Mouse (Mus musculus) liver, postnatal 0 days (tissue): Measurements from ENCODE around the gene Grhl3. TPM values are rescaled to one million over a fixed set of nuclear protein-coding genes. Genes with fewer than 3 reads are reported as not detected.

Experiments used
- ATAC-seq: fragments of 200-750 bp; cut with Nextera tagmentation; 2 replicates; pipeline ENCODE4 v1.8.0; 2017; ENCODE audit warnings: mild to moderate bottlenecking, moderate library complexity
- DNase-seq: peaks from one replicate; pipeline ENCODE4 v3.0.0-alpha.2; 2016
- H3K27ac ChIP-seq: fragments of 300-500 bp; sonication (generic); 2 replicates; pipeline ENCODE4 v1.5.1; 2014; ENCODE audit warnings: antibody characterized with exemption, moderate library complexity, mild to moderate bottlenecking, low read depth
- H3K27me3 ChIP-seq: fragments of 300-500 bp; sonication (generic); 2 replicates; pipeline ENCODE4 v1.6.1; 2014; ENCODE audit warnings: low read length, control low read depth, mixed read lengths; ENCODE audit not compliant: insufficient read depth
- H3K36me3 ChIP-seq: fragments of 300-500 bp; sonication (generic); replicated peaks from 2 replicates; pipeline ENCODE4 v1.6.1; 2014; ENCODE audit warnings: mild to moderate bottlenecking, control low read depth, low read length, moderate library complexity, mixed read lengths; ENCODE audit not compliant: insufficient read depth
- H3K4me1 ChIP-seq: fragments of 300-500 bp; sonication (generic); 2 replicates; pipeline ENCODE4 v1.6.1; 2014; ENCODE audit warnings: antibody characterized with exemption, mild to moderate bottlenecking, control low read depth; ENCODE audit not compliant: insufficient read depth
- H3K4me2 ChIP-seq: fragments of 300-500 bp; sonication (generic); 2 replicates; pipeline ENCODE4 v1.6.1; 2014; ENCODE audit warnings: low read depth, mild to moderate bottlenecking, low read length, moderate library complexity, mixed read lengths
- H3K4me3 ChIP-seq: fragments of 300-500 bp; sonication (generic); 2 replicates; pipeline ENCODE4 v1.5.1; 2014; ENCODE audit warnings: low read depth, low read length
- H3K9ac ChIP-seq: fragments of 300-500 bp; sonication (generic); replicated peaks from 2 replicates; pipeline ENCODE4 v1.6.1; 2014; ENCODE audit warnings: mild to moderate bottlenecking, moderate library complexity
- H3K9me3 ChIP-seq: fragments of 300-500 bp; sonication (generic); 2 replicates; pipeline ENCODE4 v1.6.1; 2016; ENCODE audit warnings: mild to moderate bottlenecking, control low read depth, low read length, mixed read lengths
- CTCF ChIP-seq: sonication (generic); IDR thresholded peaks from 2 replicates; pipeline ENCODE4 v1.5.1; 2016; ENCODE audit warnings: antibody characterized with exemption, low read depth
- EP300 ChIP-seq: IDR thresholded peaks from 2 replicates; pipeline ENCODE4 v1.6.1; 2016; ENCODE audit warnings: antibody characterized with exemption, low read depth, mild to moderate bottlenecking
- WGBS: fragments of 180-500 bp; shearing (Covaris S2); extraction: QIAGEN DNeasy Blood & Tissue Kit; methylation state at CpG from one replicate; pipeline ENCODE4 v1.1.7; 2014; ENCODE audit not compliant: insufficient replicate concordance; 5-methylcytosine and 5-hydroxymethylcytosine counted together
- polyA plus RNA-seq: library from polyadenylated mRNA; unstranded; fragments of >200 nt; fragmentation: Nextera tagmentation; extraction: Ambion mirVana; gene quantifications from 2 replicates; pipeline ENCODE4 v1.2.1, GENCODE M21; 2015

Gene Grhl3
- polyA plus RNA-seq, 1 experiment from 2014 or later, result 0.46 TPM

DNA sequence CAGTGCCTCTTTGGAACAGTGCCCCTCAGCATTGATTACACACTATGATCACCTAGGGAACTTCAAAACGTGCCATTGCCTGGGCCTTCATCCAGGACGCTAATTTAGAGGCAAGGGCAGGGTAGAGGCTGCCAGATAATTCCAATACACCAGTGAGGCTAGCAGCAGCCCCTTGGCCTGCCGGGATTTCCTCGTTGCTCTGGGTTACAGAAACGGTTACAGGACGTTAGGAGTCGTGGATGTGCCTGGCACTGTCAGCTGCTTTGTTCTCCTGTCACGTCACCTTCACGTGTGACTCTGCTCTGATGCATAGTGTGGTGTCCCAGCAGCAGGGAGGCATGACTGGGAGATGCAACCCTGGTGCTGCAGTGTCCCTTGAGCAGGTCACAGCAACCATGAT is 33.4 kb downstream of the Grhl3 start:
- Histone ChIP-seq H3K4me2 (no peak overlapping the region), H3K27me3 (no peaks in the 10 kb centered on the region), H3K9me3 (no peaks in the 10 kb centered on the region), H3K4me1 (0 out of 2 replicates have a peak, but pooled peaks cover 4% of the 10 kb centered on the region), H3K27ac (no peak overlapping the region), H3K4me3 (no peak overlapping the region), H3K36me3 (no peaks in the 10 kb centered on the region), H3K9ac (no peak overlapping the region)
- WGBS, result 65% methylated on average over 9 of the region's 9 CpGs
- TF ChIP-seq CTCF, result no peak
- TF ChIP-seq EP300, result no peak
- no peak for ATAC-seq
- no peak for DNase-seq

DNA sequence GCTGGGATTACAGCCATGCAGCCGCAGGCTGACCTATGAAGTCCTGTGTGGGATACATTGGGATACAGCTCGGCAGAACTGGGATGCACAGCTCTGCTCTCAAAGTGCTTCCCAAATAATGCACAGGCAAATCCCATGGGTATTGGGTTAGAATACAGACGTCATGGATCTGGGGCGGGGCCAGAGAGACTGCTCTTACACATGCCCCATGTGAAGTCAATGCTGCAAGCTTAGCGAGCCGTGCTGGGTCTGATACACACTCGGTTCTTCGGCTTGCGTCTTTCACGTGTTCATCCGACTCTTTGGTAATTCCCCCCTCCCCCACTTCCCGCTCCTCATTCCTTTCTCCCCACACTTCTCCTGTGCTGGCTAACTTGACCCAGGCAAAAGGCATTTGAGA is 34.4 kb downstream of the Grhl3 start:
- DNase-seq, result no peak

DNA sequence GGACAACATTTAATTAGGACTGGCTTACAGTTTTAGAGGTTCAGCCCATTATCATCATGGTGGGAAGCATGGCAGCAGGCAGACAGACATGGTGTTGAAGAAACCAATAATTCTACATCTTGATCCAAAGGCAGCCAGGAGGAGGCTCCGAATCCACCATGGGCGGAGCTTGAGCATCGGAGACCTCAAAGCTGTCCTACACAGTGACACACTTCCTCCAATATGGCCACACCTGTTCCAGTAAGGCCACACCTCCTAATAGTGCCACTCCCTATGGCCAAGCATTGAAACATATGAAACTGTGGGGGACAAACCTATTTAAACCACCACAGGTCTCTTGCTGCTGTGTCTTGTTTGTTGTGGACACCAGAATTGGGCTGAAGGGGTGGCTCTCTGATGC is 38.4 kb downstream of the Grhl3 start:
- Histone ChIP-seq H3K27ac (no peak overlapping the region), H3K4me3 (no peak overlapping the region), H3K36me3 (no peaks in the 10 kb centered on the region), H3K4me1 (no peaks in the 10 kb centered on the region), H3K27me3 (no peaks in the 10 kb centered on the region), H3K9ac (no peak overlapping the region), H3K9me3 (peaks cover 7% of the 10 kb centered on the region; the same call in 1 of the 2 replicates), H3K4me2 (no peak overlapping the region)
- no peak for ATAC-seq
- no peak for DNase-seq
- 86% methylated on average over 3 of the region's 3 CpGs for WGBS
- no peak for TF ChIP-seq EP300
- TF ChIP-seq CTCF, result no peak

More for the DNA sequence above, 34.4 kb downstream of the Grhl3 start:
- TF ChIP-seq CTCF (no peak), EP300 (no peak)
- no peak overlapping the region for H3K4me2 ChIP-seq
- H3K27me3 ChIP-seq, result no peaks in the 10 kb centered on the region
- H3K4me3 ChIP-seq, result no peak overlapping the region
- H3K9me3 ChIP-seq, result no peaks in the 10 kb centered on the region
- no peaks in the 10 kb centered on the region for H3K36me3 ChIP-seq
- H3K4me1 ChIP-seq, result no peaks in the 10 kb centered on the region
- no peak for ATAC-seq
- H3K9ac ChIP-seq, result no peak overlapping the region
- WGBS, result 79% methylated on average over 12 of the region's 12 CpGs
- H3K27ac ChIP-seq, result no peak overlapping the region

DNA sequence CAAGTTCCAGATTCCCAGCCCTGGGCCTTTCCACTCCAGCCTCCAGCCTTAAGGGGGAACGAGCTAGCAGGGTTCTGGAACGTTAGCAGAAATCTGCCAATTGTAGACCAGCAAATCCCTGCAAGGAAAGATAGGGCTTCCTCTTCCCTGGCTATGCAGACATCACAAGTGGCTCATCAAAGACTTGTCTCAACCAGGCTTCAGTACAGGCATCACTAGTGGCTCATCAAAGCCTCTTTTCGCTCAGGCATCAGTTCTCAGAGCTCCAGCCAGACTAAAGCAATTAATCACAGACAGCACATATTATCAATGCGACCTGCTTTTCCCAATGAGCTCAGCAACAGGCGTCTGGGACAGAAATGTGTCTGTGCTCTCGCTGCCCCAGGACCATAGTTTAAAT is 40.4 kb downstream of the Grhl3 start:
- H3K27ac ChIP-seq, result no peak overlapping the region
- H3K4me3 ChIP-seq, result no peak overlapping the region
- DNase-seq (no peak), ATAC-seq (no peak)
- no peaks in the 10 kb centered on the region for H3K27me3 ChIP-seq
- no peaks in the 10 kb centered on the region for H3K36me3 ChIP-seq
- H3K9ac ChIP-seq, result no peak overlapping the region
- H3K4me2 ChIP-seq, result no peak overlapping the region
- no peaks in the 10 kb centered on the region for H3K4me1 ChIP-seq
- WGBS, result 57% methylated on average over 6 of the region's 6 CpGs
- H3K9me3 ChIP-seq, result peaks cover 7% of the 10 kb centered on the region; the same call in 1 of the 2 replicates
- TF ChIP-seq CTCF (no peak), EP300 (no peak)

DNA sequence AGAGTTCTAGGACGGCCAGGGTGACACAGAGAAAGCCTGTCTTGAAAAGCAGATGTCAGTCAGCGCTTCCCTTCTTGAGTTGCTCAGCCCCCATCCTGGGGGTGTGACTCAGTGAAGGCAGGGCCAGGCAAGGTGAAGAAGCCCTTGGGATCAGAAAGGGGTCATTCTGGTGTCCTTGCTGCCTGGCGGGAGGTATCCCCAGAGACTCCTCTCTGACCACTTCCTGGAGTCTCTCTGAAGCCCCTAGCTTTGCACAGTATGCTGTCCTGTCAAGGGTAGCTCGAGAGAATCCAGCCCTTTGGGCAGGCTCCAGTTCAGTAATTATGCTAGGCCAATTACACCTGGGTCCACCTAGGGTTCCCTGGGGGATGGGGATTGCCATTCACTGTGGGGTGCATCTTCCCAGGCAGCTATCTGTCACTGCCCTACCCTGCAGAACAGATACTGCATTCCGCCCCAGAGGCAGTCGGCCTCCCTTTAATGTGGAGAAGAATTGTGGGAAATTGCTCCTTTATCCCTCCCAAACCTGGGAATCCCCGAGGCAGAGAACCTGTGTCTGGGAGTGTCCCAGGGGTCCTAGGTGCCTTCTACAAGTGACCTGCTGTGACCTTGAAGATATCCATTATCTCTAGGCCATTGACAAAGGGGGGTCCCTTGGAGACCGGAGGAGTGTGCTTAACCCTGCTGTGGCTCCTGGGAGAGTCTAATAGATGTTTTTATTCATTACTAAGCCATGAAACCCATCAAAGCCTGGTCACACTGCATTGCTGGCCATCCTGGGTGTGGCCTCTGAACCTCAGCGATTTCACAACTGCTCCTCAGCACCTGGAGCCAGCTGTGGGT is 41.4 kb downstream of the Grhl3 start:
- Histone ChIP-seq H3K36me3 (no peaks in the 10 kb centered on the region), H3K4me1 (no peaks in the 10 kb centered on the region), H3K9me3 (peaks cover 7% of the 10 kb centered on the region; the same call in 1 of the 2 replicates), H3K9ac (no peak overlapping the region), H3K27ac (no peak overlapping the region), H3K4me2 (no peak overlapping the region), H3K27me3 (no peaks in the 10 kb centered on the region), H3K4me3 (no peak overlapping the region)
- DNase-seq (no peak), ATAC-seq (no peak)
- TF ChIP-seq CTCF, result no peak
- TF ChIP-seq EP300, result no peak
- 56% methylated on average over 9 of the region's 9 CpGs for WGBS

DNA sequence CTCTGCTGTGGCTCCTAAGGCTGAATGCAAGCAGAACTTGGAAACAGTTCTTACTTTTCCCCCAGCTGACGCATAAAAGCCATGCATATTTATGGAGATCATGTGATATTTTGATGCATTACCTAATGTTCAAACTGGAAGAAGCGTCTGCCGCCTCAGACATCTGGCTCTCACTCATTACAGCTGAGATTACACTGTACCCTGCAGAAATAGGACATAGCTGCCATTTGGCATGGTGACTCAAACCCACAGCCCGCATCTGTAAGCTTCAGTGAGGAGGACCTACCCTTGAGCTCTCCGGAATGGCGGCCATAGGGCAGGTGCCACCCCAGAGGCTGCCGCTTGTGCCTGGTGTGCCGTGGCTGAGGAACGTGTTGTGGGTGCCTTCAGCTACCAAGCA is 42.2 kb downstream of the Grhl3 start:
- H3K9me3 ChIP-seq, result peaks cover 7% of the 10 kb centered on the region; the same call in 1 of the 2 replicates
- no peaks in the 10 kb centered on the region for H3K27me3 ChIP-seq
- ATAC-seq, result no peak
- H3K9ac ChIP-seq, result no peak overlapping the region
- TF ChIP-seq EP300 (no peak), CTCF (no peak)
- no peaks in the 10 kb centered on the region for H3K36me3 ChIP-seq
- H3K27ac ChIP-seq, result no peak overlapping the region
- H3K4me1 ChIP-seq, result no peaks in the 10 kb centered on the region
- no peak overlapping the region for H3K4me2 ChIP-seq
- H3K4me3 ChIP-seq, result no peak overlapping the region
- DNase-seq, result no peak
- WGBS, result 83% methylated on average over 9 of the region's 9 CpGs
